18 mouse cellular contexts compared by ENCODE assay signal in the genomic region with DNA sequence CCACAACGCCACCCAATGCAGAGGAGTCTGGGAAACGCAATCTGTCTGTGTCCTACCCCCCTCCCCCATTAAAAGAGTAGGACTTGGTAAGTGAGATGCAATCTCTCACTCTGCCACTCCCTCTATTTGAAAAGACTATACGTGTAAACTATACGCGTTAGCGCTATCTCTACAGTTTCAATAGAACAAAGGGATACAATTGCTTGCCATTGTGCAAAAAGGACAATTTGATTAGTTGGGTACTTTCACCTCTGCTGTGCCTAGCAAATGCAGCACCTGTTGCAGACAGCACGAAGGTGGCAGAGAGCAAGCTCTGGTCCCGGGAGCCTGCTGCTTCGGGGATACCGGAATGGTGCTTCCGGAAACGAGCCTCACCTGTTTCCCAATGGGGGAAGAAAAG.
DNase-seq lines count a peak whose midpoint lies in the region; ATAC-seq and TF ChIP-seq lines count a peak whose summit lies in the region.
"Had no signal": no experiment of that assay in that cellular context is flagged by ENCODE, and none has a peak within 500 bp of the region (broad histone marks: within the 10 kb centered on the region; RNA-seq: fewer than 3 reads in every experiment).

No protein-coding gene starts in this region.

- peaks cover 30% of the 10 kb centered on the region for H3K4me1 ChIP-seq in forebrain, embryonic 10.5 days
- 0 out of 2 replicates have a peak, but pooled peaks cover 6% of the 10 kb centered on the region for H3K4me1 ChIP-seq in forebrain, embryonic 11.5 days (replicated peaks; ENCODE audit: control insufficient read depth, insufficient read depth, low read length)
- peaks cover 16% of the 10 kb centered on the region; the same call in 1 of the 2 replicates for H3K4me1 ChIP-seq in forebrain, postnatal 0 days (ENCODE audit: insufficient read depth)
- H3K4me1 ChIP-seq in stomach, embryonic 14.5 days (ENCODE audit: control insufficient read depth, insufficient read depth, low read length), result 0 out of 2 replicates have a peak, but pooled peaks cover 12% of the 10 kb centered on the region
- peaks cover 12% of the 10 kb centered on the region for H3K4me1 ChIP-seq in neural tube, embryonic 15.5 days
- H3K4me1 ChIP-seq: heart, embryonic 15.5 days; liver, embryonic 15.5 days had no signal

- H3K4me3 ChIP-seq in forebrain, embryonic 10.5 days, result no peak overlapping the region
- H3K4me3 ChIP-seq in forebrain, embryonic 11.5 days (ENCODE audit: low read depth, low read length), result no peak overlapping the region
- no peak overlapping the region for H3K4me3 ChIP-seq in forebrain, postnatal 0 days (ENCODE audit: low read depth, low read length)
- no peak overlapping the region for H3K4me3 ChIP-seq in stomach, embryonic 14.5 days (ENCODE audit: low read depth, low read length)
- H3K4me3 ChIP-seq in neural tube, embryonic 15.5 days (replicated peaks), result no peak overlapping the region
- H3K4me3 ChIP-seq: heart, embryonic 15.5 days; hindbrain, embryonic 12.5 days; liver, embryonic 15.5 days; midbrain, embryonic 12.5 days had no signal

- H3K27me3 ChIP-seq in forebrain, embryonic 10.5 days (ENCODE audit: poor library complexity, severe bottlenecking), result no peaks in the 10 kb centered on the region
- no peaks in the 10 kb centered on the region for H3K27me3 ChIP-seq in forebrain, embryonic 11.5 days (ENCODE audit: control insufficient read depth, insufficient read depth, low read length)
- H3K27me3 ChIP-seq in forebrain, postnatal 0 days (ENCODE audit: insufficient read depth, low read length), result no peaks in the 10 kb centered on the region
- H3K27me3 ChIP-seq in stomach, embryonic 14.5 days (ENCODE audit: control insufficient read depth, insufficient read depth, low read length), result no peaks in the 10 kb centered on the region
- H3K27me3 ChIP-seq in neural tube, embryonic 15.5 days (replicated peaks), result no peaks in the 10 kb centered on the region
- H3K27me3 ChIP-seq: heart, embryonic 15.5 days; hindbrain, embryonic 12.5 days; liver, embryonic 15.5 days; midbrain, embryonic 12.5 days had no signal

- H3K4me2 ChIP-seq in forebrain, embryonic 11.5 days (ENCODE audit: low read depth, low read length, severe bottlenecking), result no peak overlapping the region
- peak overlapping the region; percentile 26 for H3K4me2 ChIP-seq in forebrain, postnatal 0 days (ENCODE audit: low read depth)
- 0 out of 2 replicates have a peak overlapping the region, but pooled peaks have one; percentile 11 for H3K4me2 ChIP-seq in stomach, embryonic 14.5 days (replicated peaks; ENCODE audit: low read depth, low read length)
- H3K4me2 ChIP-seq in neural tube, embryonic 15.5 days, result no peak overlapping the region
- H3K4me2 ChIP-seq: hindbrain, embryonic 12.5 days; liver, embryonic 15.5 days; midbrain, embryonic 12.5 days had no signal

- H3K36me3 ChIP-seq in forebrain, embryonic 10.5 days (replicated peaks), result no peaks in the 10 kb centered on the region
- H3K36me3 ChIP-seq in forebrain, embryonic 11.5 days (ENCODE audit: control insufficient read depth, insufficient read depth, low read length), result no peaks in the 10 kb centered on the region
- no peaks in the 10 kb centered on the region for H3K36me3 ChIP-seq in forebrain, postnatal 0 days (ENCODE audit: insufficient read depth)
- no peaks in the 10 kb centered on the region for H3K36me3 ChIP-seq in stomach, embryonic 14.5 days (ENCODE audit: control insufficient read depth, insufficient read depth, low read length)
- no peaks in the 10 kb centered on the region for H3K36me3 ChIP-seq in neural tube, embryonic 15.5 days
- H3K36me3 ChIP-seq: heart, embryonic 15.5 days; hindbrain, embryonic 12.5 days; liver, embryonic 15.5 days; midbrain, embryonic 12.5 days had no signal

- H3K9ac ChIP-seq in forebrain, embryonic 11.5 days (ENCODE audit: low read length), result no peak overlapping the region
- 0 out of 2 replicates have a peak overlapping the region, but pooled peaks have one; percentile 14 for H3K9ac ChIP-seq in forebrain, postnatal 0 days
- no peak overlapping the region for H3K9ac ChIP-seq in stomach, embryonic 14.5 days (replicated peaks; ENCODE audit: low read depth, low read length)
- no peak overlapping the region for H3K9ac ChIP-seq in neural tube, embryonic 15.5 days (replicated peaks)
- H3K9ac ChIP-seq: heart, embryonic 15.5 days; hindbrain, embryonic 12.5 days; liver, embryonic 15.5 days; midbrain, embryonic 12.5 days had no signal

- 78% methylated on average over 12 of the region's 12 CpGs for WGBS in forebrain, embryonic 10.5 days
- WGBS in forebrain, embryonic 11.5 days, result 67% methylated on average over 12 of the region's 12 CpGs
- 42% methylated on average over 12 of the region's 12 CpGs for WGBS in forebrain, postnatal 0 days
- WGBS in stomach, embryonic 14.5 days, result 47% methylated on average over 12 of the region's 12 CpGs
- WGBS in neural tube, embryonic 15.5 days, result 55% methylated on average over 12 of the region's 12 CpGs

- no peaks in the 10 kb centered on the region for H3K9me3 ChIP-seq in forebrain, embryonic 10.5 days
- H3K9me3 ChIP-seq in forebrain, embryonic 11.5 days (ENCODE audit: control insufficient read depth, low read length), result no peaks in the 10 kb centered on the region
- no peaks in the 10 kb centered on the region for H3K9me3 ChIP-seq in forebrain, postnatal 0 days (ENCODE audit: low read length)
- no peaks in the 10 kb centered on the region for H3K9me3 ChIP-seq in stomach, embryonic 14.5 days (ENCODE audit: control insufficient read depth, low read depth, low read length)
- no peaks in the 10 kb centered on the region for H3K9me3 ChIP-seq in neural tube, embryonic 15.5 days (replicated peaks)
- H3K9me3 ChIP-seq: heart, embryonic 15.5 days; hindbrain, embryonic 12.5 days; liver, embryonic 15.5 days; midbrain, embryonic 12.5 days had no signal

- ATAC-seq in forebrain, embryonic 11.5 days (replicated peaks; ENCODE audit: low FRiP score), result no peak
- no peak for ATAC-seq in forebrain, postnatal 0 days
- ATAC-seq in stomach, embryonic 14.5 days (ENCODE audit: insufficient number of reproducible peaks, insufficient read depth, low FRiP score, low read depth), result no peak
- no peak for ATAC-seq in neural tube, embryonic 15.5 days (ENCODE audit: low FRiP score)
- ATAC-seq: Patski had no signal

- peak overlapping the region; percentile 58; the same call in 1 of the 2 replicates for H3K27ac ChIP-seq in forebrain, embryonic 10.5 days
- no peak overlapping the region for H3K27ac ChIP-seq in forebrain, embryonic 11.5 days (ENCODE audit: low read depth, low read length)
- H3K27ac ChIP-seq in forebrain, postnatal 0 days (ENCODE audit: low read depth, low read length), result 0 out of 2 replicates have a peak overlapping the region, but pooled peaks have one; percentile 15
- no peak overlapping the region for H3K27ac ChIP-seq in stomach, embryonic 14.5 days (ENCODE audit: low read length)
- H3K27ac ChIP-seq in neural tube, embryonic 15.5 days (replicated peaks), result no peak overlapping the region
- H3K27ac ChIP-seq: heart, embryonic 15.5 days; hindbrain, embryonic 12.5 days; liver, embryonic 15.5 days; midbrain, embryonic 12.5 days had no signal

- no peak for TF ChIP-seq CTCF in forebrain, postnatal 0 days (IDR thresholded peaks at IDR 0.05; ENCODE audit: low read depth)

- no peak for DNase-seq in forebrain, embryonic 10.5 days (ENCODE audit: extremely low spot score, low spot score)
- DNase-seq in forebrain, embryonic 11.5 days (ENCODE audit: low spot score), result no peak
- DNase-seq in WW6 (ENCODE audit: low read depth, low spot score), result peak; percentile 16
- DNase-seq in forebrain, postnatal 0 days, result no peak
- no peak for DNase-seq in ovary, postnatal 10 days (ENCODE audit: low spot score)
- DNase-seq in adrenal gland, adult 8-10 months, result no peak
- DNase-seq: adrenal gland, postnatal 10 days; cerebellum, adult 8-10 months; kidney, adult 11 months; kidney, postnatal 14 days; lung, postnatal 36 days had no signal

Comparison
In these comparisons a context has a peak if more than half of its experiments do, and no peak if none do; other contexts are left out.
1. H3K27ac ChIP-seq: peak in forebrain, embryonic 10.5 days (single experiment) and forebrain, postnatal 0 days (single experiment); none in forebrain, embryonic 11.5 days (single experiment), stomach, embryonic 14.5 days (single experiment) and neural tube, embryonic 15.5 days (single experiment).
2. H3K4me2 ChIP-seq: peak in forebrain, postnatal 0 days (single experiment) and stomach, embryonic 14.5 days (single experiment); none in forebrain, embryonic 11.5 days (single experiment) and neural tube, embryonic 15.5 days (single experiment).